Mouse (Mus musculus): ENCODE results near the gene Cmc2.

DNA sequence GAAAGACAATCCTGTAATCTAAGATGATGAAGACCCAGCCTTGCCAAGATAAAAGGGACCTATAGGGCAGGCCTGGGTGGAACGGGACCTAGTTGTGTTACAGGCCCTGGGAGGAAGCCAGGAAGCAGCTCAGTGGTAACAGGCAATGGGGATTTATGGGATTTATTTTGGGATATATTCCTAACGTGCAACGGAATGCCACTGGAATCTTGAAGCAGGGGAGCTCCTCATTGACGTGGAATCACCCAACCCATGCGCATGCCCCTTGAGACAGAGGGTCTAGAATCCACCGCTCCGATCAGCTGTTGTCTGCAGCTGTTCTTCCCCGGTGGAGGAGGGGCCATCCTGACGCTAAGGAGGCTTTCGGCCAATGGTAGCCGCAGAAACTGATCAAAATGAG, 69.2 kb downstream of the Cmc2 start:
- TF ChIP-seq CTCF (IDR thresholded peaks at IDR 0.05; ENCODE audit: low read depth, low read length) (no peak), GATA1 (IDR thresholded peaks at IDR 0.05; ENCODE audit: borderline replicate concordance, low read length) (no peak)
